Mouse (Mus musculus): ENCODE measurements around the gene Atg10.

GRCm38 (mm10) chr13:91185248-91185867 lies 38.4 kb downstream of the Atg10 start:
- TF ChIP-seq EP300 (optimal IDR thresholded peaks at IDR 0.05), result no peak
- TF ChIP-seq CTCF (IDR thresholded peaks at IDR 0.05; ENCODE audit: low read depth), result no peak

All from stomach, postnatal 0 days (tissue).